Mouse (Mus musculus) midbrain, postnatal 0 days (tissue): ENCODE measurements around the gene Coro6. TPM values are rescaled to one million over a fixed set of nuclear protein-coding genes. Genes with fewer than 3 reads are reported as not detected.

ENCODE experiments used
- ATAC-seq: fragments of 200-750 bp; cut with Nextera tagmentation; 2 replicates; pipeline ENCODE4 v1.8.0; 2017; ENCODE audit warnings: moderate number of reproducible peaks, mild to moderate bottlenecking, moderate TSS enrichment, moderate library complexity; ENCODE audit not compliant: low FRiP score
- DNase-seq: peaks from one replicate; pipeline ENCODE4 v3.0.0-alpha.2; 2015; ENCODE audit warnings: low spot score
- H3K27ac ChIP-seq: fragments of 300-500 bp; sonication (generic); 2 replicates; pipeline ENCODE4 v1.5.1; 2014; ENCODE audit warnings: low read depth, mild to moderate bottlenecking, low read length, mixed read lengths
- H3K27me3 ChIP-seq: fragments of 300-500 bp; sonication (generic); 2 replicates; pipeline ENCODE4 v1.6.1; 2014; ENCODE audit warnings: low read length, control low read depth, mixed read lengths; ENCODE audit not compliant: insufficient read depth
- H3K36me3 ChIP-seq: fragments of 300-500 bp; sonication (generic); 2 replicates; pipeline ENCODE4 v1.6.1; 2014; ENCODE audit warnings: low read length, control low read depth, mixed read lengths; ENCODE audit not compliant: insufficient read depth
- H3K4me1 ChIP-seq: fragments of 300-500 bp; sonication (generic); 2 replicates; pipeline ENCODE4 v1.6.1; 2014; ENCODE audit warnings: mild to moderate bottlenecking, control low read depth, antibody characterized with exemption, low read length, mixed read lengths; ENCODE audit not compliant: insufficient read depth
- H3K4me2 ChIP-seq: fragments of 300-500 bp; sonication (generic); 2 replicates; pipeline ENCODE4 v1.6.1; 2014; ENCODE audit warnings: low read depth, mild to moderate bottlenecking, low read length, mixed read lengths; ENCODE audit not compliant: poor library complexity, severe bottlenecking
- H3K4me3 ChIP-seq: fragments of 300-500 bp; sonication (generic); 2 replicates; pipeline ENCODE4 v1.5.1; 2014; ENCODE audit warnings: low read depth, mild to moderate bottlenecking, low read length, moderate library complexity
- H3K9ac ChIP-seq: fragments of 300-500 bp; sonication (generic); replicated peaks from 2 replicates; pipeline ENCODE4 v1.6.1; 2014; ENCODE audit warnings: mild to moderate bottlenecking, low read length, moderate library complexity, mixed read lengths; ENCODE audit not compliant: poor library complexity, severe bottlenecking
- H3K9me3 ChIP-seq: fragments of 300-500 bp; sonication (generic); 2 replicates; pipeline ENCODE4 v1.6.1; 2016; ENCODE audit warnings: low read length, control low read depth
- CTCF ChIP-seq: IDR thresholded peaks from 2 replicates; pipeline ENCODE4 v1.5.1; 2016; ENCODE audit warnings: antibody characterized with exemption, mild to moderate bottlenecking
- WGBS: fragments of 180-500 bp; shearing (Covaris S2); extraction: QIAGEN DNeasy Blood & Tissue Kit; methylation state at CpG from one replicate; pipeline ENCODE4 v1.1.7; 2014; 5-methylcytosine and 5-hydroxymethylcytosine counted together
- polyA plus RNA-seq: library from polyadenylated mRNA; unstranded; fragments of >200 nt; fragmentation: Nextera tagmentation; extraction: Ambion mirVana; gene quantifications from 2 replicates; pipeline ENCODE4 v1.2.1, GENCODE M21; 2015
- total RNA-seq: library from RNA; depleted of rRNA; stranded (reverse); fragments of >200 nt; gene quantifications from 2 replicates; pipeline ENCODE4 v1.2.3, GENCODE M21; 2014

Gene Coro6
- total and polyA plus RNA-seq, 2 experiments from 2014 or later = 0.65 to 2.2 TPM

GRCm38 (mm10) chr11:77500361-77501325, 38.4 kb downstream of the Coro6 start:
- DNase-seq = no peak
- WGBS = 71% methylated on average over 17 of the region's 17 CpGs

DNA sequence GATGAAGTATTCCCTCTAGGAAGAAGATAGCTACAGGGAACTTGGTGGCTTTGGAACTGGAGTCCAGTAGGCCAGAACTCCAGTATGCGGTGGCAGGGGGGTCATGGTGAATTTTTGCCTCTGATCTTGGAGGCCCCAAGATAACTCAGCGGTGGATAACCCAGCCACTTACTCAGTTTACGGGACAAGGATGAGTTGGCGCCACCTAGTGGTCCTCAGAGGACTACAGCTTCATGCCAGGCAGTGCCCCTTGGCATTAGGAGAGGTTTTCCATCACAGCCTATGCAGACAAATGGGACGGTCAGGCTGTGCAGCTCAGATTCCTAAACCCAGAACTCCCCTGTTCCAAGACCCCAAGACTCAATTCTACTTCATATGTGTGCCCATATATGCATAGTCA, 39.2 kb downstream of the Coro6 start:
- TF ChIP-seq CTCF = peak; percentile 88
- Histone ChIP-seq H3K4me3 (no peak overlapping the region), H3K4me2 (no peak overlapping the region), H3K9me3 (no peaks in the 10 kb centered on the region), H3K27ac (peak overlapping the region; percentile 48; the same call in 1 of the 2 replicates), H3K27me3 (no peaks in the 10 kb centered on the region), H3K36me3 (peaks cover 62% of the 10 kb centered on the region), H3K4me1 (no peaks in the 10 kb centered on the region), H3K9ac (no peak overlapping the region)
- no peak for ATAC-seq
- 22% methylated on average over 5 of the region's 5 CpGs for WGBS
- peak; percentile 88 for DNase-seq

More at GRCm38 (mm10) chr11:77500361-77501325, 38.4 kb downstream of the Coro6 start:
- Histone ChIP-seq H3K4me1 (no peaks in the 10 kb centered on the region), H3K9ac (no peak overlapping the region; the same call in 1 of the 2 replicates), H3K27me3 (no peaks in the 10 kb centered on the region), H3K27ac (peak overlapping the region; percentile 48; the same call in 1 of the 2 replicates), H3K36me3 (peaks cover 54% of the 10 kb centered on the region), H3K4me2 (no peak overlapping the region), H3K4me3 (no peak overlapping the region), H3K9me3 (no peaks in the 10 kb centered on the region)
- no peak for TF ChIP-seq CTCF
- ATAC-seq = no peak

DNA sequence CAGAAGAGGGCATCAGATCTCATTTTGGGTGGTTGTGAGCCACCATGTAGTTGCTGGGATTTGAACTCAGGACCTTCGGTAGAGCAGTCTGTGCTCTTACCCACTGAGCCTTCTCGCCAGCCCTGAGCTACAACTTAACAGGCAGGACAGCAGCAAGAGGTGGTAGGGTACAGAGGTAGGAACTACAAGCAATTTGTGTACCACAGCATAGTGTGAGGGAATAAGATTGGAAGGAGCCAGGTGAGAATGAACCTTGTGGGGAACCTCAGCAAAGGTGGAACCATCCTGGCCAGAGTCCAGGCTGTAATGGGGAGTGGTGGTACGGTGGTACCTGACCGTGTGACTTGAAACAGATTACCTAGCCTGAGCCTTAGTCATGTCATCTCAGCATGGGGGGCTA, 39.8 kb downstream of the Coro6 start:
- H3K27ac ChIP-seq = no peak overlapping the region
- H3K27me3 ChIP-seq = no peaks in the 10 kb centered on the region
- WGBS = 91% methylated on average over 4 of the region's 4 CpGs
- no peak overlapping the region for H3K4me3 ChIP-seq
- H3K4me2 ChIP-seq = no peak overlapping the region
- peaks cover 67% of the 10 kb centered on the region for H3K36me3 ChIP-seq
- no peaks in the 10 kb centered on the region for H3K4me1 ChIP-seq
- H3K9ac ChIP-seq = no peak overlapping the region
- no peaks in the 10 kb centered on the region for H3K9me3 ChIP-seq
- no peak for TF ChIP-seq CTCF
- no peak for DNase-seq
- ATAC-seq = no peak

DNA sequence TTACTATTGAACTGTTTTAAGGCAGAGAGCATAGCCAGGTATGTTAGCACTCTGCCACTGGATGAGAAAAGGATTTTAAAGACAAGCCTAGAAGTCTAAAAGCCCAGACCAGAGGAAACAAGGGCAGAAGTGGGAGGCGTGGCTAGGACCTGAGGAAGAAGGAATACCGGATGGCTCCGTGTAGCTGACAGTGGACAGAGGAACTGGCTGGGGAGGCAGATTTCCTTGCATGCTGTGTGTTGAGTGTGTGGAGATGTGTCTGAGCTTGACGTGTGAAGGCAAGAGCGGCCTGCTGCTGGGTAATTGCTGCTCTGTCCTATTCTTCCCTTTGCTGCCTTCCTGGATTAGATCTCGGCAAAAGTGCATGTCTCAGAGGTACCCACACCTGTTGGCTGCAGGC, 40.3 kb downstream of the Coro6 start:
- no peak overlapping the region for H3K4me2 ChIP-seq
- H3K27ac ChIP-seq = no peak overlapping the region
- no peaks in the 10 kb centered on the region for H3K27me3 ChIP-seq
- ATAC-seq (no peak), DNase-seq (no peak)
- H3K4me3 ChIP-seq = no peak overlapping the region
- whole genome bisulfite sequencing = 87% methylated on average over 6 of the region's 6 CpGs
- peaks cover 72% of the 10 kb centered on the region for H3K36me3 ChIP-seq
- TF ChIP-seq CTCF = no peak
- H3K9ac ChIP-seq = no peak overlapping the region
- no peaks in the 10 kb centered on the region for H3K9me3 ChIP-seq
- H3K4me1 ChIP-seq = no peaks in the 10 kb centered on the region

DNA sequence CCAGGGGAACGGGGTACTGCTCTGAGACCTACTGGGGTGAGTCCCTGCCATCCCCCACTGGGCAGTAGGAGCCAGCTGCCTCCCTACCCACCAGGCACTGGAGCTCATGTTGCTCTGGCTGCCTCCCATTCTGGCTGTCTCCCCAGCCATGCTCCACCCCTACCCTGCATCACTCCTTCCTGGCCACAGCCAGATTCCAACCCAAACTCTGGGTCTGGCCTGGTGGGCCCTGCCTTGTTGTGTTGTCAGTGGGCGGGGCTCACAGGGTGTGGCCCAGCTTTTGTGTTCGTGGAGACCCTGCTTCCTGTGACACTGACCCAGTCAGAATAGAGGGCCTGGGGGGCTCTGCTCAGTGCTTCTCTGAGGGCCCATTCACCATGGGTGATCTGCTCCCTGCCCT, 41.3 kb downstream of the Coro6 start:
- DNase-seq (no peak), ATAC-seq (no peak)
- Histone ChIP-seq H3K4me1 (peaks cover 3% of the 10 kb centered on the region; the same call in 1 of the 2 replicates), H3K9ac (no peak overlapping the region), H3K36me3 (peaks cover 72% of the 10 kb centered on the region), H3K4me2 (no peak overlapping the region), H3K4me3 (no peak overlapping the region), H3K27me3 (no peaks in the 10 kb centered on the region), H3K27ac (no peak overlapping the region), H3K9me3 (no peaks in the 10 kb centered on the region)
- 65% methylated on average over 3 of the region's 3 CpGs for WGBS
- no peak for TF ChIP-seq CTCF

DNA sequence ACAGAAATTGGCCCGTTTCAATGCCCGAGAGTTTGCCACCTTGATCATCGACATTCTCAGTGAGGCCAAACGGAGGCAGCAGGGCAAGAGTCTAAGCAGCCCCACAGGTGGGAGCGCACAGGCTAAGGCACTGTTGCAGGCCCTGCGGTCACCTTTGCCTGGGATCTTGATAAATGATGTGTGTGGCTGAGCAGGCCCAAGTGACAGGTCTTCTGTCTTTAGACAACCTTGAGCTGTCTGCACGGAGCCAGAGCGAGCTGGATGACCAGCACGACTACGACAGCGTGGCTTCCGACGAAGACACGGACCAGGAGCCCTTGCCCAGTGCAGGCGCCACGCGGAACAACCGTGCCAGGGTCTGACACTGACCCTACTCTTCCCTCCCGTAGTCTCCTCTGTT, 42.2 kb downstream of the Coro6 start:
- Histone ChIP-seq H3K27ac (no peak overlapping the region), H3K4me1 (peaks cover 3% of the 10 kb centered on the region; the same call in 1 of the 2 replicates), H3K27me3 (no peaks in the 10 kb centered on the region), H3K4me2 (no peak overlapping the region), H3K4me3 (no peak overlapping the region), H3K36me3 (peaks cover 69% of the 10 kb centered on the region), H3K9me3 (no peaks in the 10 kb centered on the region), H3K9ac (no peak overlapping the region)
- ATAC-seq (no peak), DNase-seq (no peak)
- WGBS = 96% methylated on average over 19 of the region's 19 CpGs
- no peak for TF ChIP-seq CTCF
